Mouse (Mus musculus) lung, postnatal 14 days (tissue): ENCODE measurements around the gene Nlgn2.
"Not testable (repeated sequence)": the region's sequence is repeated elsewhere in the genome, so short reads cannot be mapped to it uniquely, and the experiment has no call there.

Experiments used
- DNase-seq: peaks from one replicate; pipeline ENCODE4 v3.0.0; 2021

Gene Nlgn2

DNA sequence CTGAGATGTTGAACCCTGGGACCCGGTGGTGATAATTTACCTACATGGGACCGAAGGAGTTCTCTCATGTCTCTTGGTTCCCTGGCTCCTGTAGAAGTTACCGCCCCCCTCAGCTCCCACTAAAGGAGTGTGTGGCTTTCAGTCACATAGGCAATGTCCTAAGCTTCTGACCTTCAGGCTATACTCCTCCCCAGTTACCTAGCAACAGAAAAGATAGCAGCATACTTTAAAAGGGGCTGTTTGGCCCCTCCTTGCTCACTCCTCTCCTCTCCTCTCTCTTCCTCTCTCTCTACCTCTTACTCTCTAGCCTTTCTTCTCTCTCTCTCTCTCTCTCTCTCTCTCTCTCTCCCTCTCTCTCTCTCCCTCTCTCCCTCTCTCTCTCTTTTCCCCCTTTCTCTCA, 26.1 kb upstream of the Nlgn2 start:
- not testable (repeated sequence) for DNase-seq

DNA sequence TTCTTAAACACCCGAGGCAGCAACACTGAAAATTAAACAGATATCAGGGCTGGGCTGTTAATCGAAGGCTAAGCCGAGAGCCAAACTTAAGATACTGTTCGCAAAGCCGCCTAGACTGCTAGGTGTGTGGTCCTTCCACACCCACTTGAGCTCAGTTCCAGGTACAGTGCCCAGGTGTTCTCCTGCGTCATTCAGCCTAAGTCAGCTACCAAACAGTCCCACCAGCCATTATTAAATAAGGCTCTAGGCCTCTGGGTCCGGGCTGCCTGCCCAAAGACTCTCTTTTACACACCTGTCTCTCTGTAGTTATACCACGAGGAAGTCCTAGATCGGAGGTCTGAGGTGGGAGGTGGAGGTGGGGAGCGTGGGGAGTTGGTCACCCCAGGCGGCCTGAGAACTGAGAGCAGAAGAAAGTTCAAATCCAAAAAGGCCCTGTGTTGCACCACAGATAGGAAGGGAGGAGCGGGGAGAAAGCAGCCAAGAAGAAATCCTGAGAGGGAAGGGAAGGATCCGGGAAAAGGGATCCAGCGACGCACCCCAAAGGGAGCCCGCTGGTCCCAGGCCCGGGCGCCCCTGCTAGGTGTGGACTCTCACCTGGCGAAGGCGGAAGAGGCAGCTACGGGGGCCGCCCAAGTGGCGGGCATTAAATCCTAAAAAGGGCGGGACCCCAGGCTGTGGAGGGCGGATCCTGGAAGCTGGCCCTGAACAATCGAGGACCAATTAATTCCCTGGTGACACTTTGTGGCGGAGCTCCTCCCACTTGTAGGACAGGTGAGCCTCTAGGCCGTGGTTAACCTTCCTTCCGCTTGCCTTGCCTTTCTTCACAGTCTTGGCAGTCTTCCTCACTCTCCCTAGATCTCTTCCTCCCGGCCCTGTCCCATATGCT, 20.8 kb upstream of the Nlgn2 start, which contains the start of gene Tnk1:
Gene Tnk1, minus strand, starts transcription at position 618 of the 886 bp plus-strand sequence.
- DNase-seq: peak; percentile 49

- DNase-seq: peak; percentile 46
Measured at GRCm38 (mm10) chr11:69855347-69855746, 17.8 kb upstream of the Nlgn2 start.

- no peak for DNase-seq
Measured at GRCm38 (mm10) chr11:69854680-69855079, 17.1 kb upstream of the Nlgn2 start.

- DNase-seq: no peak
Measured at GRCm38 (mm10) chr11:69853994-69854393, 16.4 kb upstream of the Nlgn2 start.

GRCm38 (mm10) chr11:69850754-69851153, 13.2 kb upstream of the Nlgn2 start:
- DNase-seq: no peak

GRCm38 (mm10) chr11:69849884-69850283, 12.3 kb upstream of the Nlgn2 start:
- no peak for DNase-seq

GRCm38 (mm10) chr11:69849128-69849527, 11.5 kb upstream of the Nlgn2 start:
- DNase-seq: no peak

DNA sequence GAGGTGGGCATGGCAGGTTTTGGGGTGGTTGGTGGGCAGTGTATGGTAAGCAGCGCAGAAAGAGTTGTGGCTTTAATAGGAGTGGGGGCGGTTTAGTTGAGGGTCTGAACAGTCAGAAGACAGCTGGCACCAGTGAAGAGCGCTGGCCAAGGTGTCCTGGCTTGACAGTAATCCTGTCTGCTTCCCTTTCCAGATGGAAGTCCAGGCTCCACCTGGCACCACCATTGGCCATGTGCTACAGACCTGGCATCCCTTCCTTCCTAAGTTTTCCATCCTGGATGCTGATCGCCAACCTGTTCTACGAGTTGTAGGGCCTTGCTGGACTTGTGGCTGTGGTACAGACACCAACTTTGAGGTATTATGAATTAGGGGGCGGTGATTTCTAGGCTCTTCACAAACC, 10.4 kb upstream of the Nlgn2 start:
- DNase-seq: no peak

- peak; percentile 39 for DNase-seq
Measured at GRCm38 (mm10) chr11:69846738-69847688, 9.4 kb upstream of the Nlgn2 start.

DNA sequence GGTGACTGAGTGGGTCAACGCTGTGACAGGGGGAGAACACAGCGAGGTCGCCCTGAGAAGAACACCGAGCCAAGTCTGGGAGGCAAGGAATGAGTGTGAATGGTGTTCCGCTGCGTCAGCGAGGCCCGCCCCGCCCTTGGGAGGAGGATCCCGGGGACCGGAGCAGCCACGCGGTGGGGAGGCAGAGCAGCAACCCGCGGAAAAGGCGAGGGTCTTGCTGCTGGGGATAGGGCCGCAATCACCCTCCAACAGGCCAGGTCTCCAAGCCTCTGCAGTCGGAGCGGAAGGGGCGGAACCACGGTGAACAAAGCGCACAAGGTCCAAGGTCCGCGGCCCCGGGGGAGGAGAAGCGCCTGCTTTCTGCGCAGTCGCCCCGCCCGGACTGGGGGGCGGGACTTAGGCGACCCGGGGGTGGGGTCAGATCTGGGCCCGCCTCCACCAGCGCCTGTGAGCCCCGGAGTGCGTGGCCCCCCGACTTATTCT, 8.7 kb upstream of the Nlgn2 start, which contains the start of gene Plscr3:
Gene Plscr3, plus strand, starts transcription at position 179 of the 483 bp plus-strand sequence.
- peak; percentile 92 for DNase-seq

- DNase-seq: no peak
Measured at GRCm38 (mm10) chr11:69838714-69839104, 1.1 kb upstream of the Nlgn2 start.

GRCm38 (mm10) chr11:69837952-69838713, 549 bp upstream of the Nlgn2 start, which contains the start of gene Tmem256:
Gene Tmem256 (plus strand): TSS chr11:69838514.
- peak; percentile 94 for DNase-seq

- DNase-seq: no peak
Measured at GRCm38 (mm10) chr11:69836703-69837576, 644 bp downstream of the Nlgn2 start.

- DNase-seq: no peak
Measured at GRCm38 (mm10) chr11:69835966-69836335, 1.6 kb downstream of the Nlgn2 start.

DNA sequence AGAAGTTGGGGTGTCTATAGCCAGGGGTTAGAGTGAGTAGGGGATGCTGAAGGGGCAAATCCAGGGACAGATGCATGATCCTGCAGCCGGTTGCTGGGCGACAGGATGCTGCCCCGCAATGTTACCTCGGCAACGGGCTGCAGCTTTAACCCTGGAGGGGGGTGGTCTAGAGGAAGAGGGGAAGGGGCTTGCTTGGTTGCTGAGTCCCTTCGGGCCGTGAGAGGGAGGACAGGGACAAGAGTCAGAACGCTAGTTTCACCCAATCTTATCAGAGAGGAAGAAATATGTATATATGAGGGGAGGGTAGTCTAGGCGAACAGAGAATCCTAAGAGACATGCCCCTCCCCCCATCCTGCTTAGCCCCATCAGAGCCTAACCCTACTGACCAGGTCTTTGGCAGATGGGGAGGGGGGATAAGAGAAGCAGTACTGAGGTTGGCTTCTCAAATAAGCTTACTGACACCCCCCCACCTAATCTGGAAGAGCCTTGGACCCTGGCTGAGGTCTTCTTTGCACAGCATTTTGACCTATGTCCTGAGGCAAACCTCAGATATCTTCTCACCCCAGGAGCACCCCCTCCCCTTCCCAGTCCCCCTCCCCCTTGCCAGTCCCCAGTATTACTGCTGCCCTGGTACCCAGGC, 2.1 kb downstream of the Nlgn2 start:
- no peak for DNase-seq

- DNase-seq: no peak
Measured at GRCm38 (mm10) chr11:69834001-69834549, 3.5 kb downstream of the Nlgn2 start.

GRCm38 (mm10) chr11:69833554-69833953, 4.0 kb downstream of the Nlgn2 start:
- DNase-seq: no peak

- no peak for DNase-seq
Measured at GRCm38 (mm10) chr11:69828832-69829231, 8.8 kb downstream of the Nlgn2 start.

DNA sequence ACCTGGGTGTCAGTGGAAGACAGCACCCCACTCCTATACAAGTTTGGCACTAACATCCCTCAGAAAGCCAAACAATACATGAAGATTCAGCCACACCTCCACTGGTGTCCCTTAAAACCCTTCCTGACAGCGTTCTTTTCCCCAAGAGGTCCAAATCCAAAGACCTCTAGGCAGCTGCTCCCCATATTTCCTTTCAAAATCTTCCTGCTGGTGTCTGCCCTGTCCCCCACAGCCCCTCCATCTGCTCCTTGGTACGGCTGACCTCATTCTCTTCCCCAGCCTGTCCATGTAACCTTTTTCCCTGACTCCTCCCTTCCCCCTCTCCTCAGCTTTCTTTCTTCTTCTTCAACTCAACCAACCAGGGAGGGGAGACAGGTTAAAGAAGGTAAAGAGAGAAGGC, 14.1 kb downstream of the Nlgn2 start:
- no peak for DNase-seq

- no peak for DNase-seq
Measured at GRCm38 (mm10) chr11:69822080-69822479, 15.5 kb downstream of the Nlgn2 start, which contains the start of gene Spem1. Gene Spem1 (minus strand): TSS chr11:69822180.
